Mouse (Mus musculus) c-Kit-negative CD71-positive TER-119-positive erythroid progenitor cells, embryonic 14.5 days (primary cell): ENCODE data around the gene Arpc5l.

ENCODE experiments used
- DNase-seq: peaks from one replicate; pipeline ENCODE4 v3.0.0-alpha.2; 2013; ENCODE audit warnings: low read depth, low spot score

Gene Arpc5l

DNA sequence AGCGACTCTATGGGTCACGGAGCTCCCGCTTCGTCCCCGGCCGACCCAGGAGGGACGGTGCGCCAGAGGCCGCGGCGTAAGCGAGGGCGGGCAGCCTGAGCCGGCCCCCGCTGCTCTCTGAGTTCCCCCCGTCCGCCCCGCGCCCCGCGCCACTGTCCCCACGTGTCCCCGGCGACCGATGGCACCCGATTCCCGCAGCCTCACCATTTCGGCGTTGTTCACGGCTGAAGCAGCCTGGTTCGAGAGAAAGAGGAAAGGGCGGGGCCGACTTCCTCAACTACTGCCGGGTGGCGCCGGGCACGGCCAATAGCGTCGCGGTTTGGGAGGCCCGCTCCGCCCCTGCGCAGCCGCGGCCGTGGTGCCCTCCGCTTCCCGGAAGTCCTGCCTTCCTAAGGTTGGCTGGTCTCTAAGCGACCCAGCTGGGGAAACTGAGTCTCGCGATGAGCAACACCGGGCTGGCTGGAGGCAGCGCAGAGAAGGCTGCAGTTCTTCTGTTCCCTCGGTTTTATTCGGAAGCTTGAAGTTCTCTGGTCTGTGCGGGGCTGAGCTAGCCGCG, at the start of gene Arpc5l:
Arpc5l (plus strand) TSS at position 469 of the 556 bp plus-strand sequence.
- peak; percentile 85 for DNase-seq

DNA sequence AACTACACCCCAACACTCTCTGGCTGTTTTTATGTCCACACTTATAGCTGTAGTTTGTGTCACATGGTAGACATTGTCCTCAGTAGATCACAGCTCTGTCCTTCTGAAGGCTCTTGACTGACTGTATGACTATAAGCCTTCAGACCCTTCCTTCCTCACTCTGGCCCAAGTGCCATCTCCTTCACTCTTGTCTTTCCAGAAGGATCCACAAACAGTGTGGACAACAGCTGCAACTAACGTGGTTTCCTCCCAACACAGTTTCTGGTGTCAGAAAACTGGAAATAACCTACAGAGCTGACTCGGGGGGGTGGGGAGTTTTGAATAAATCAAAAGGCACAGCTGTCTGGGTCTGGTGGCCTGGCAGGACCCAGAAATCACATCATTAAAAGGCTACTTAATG, 49.1 kb upstream of the Arpc5l start:
- no peak for DNase-seq

DNA sequence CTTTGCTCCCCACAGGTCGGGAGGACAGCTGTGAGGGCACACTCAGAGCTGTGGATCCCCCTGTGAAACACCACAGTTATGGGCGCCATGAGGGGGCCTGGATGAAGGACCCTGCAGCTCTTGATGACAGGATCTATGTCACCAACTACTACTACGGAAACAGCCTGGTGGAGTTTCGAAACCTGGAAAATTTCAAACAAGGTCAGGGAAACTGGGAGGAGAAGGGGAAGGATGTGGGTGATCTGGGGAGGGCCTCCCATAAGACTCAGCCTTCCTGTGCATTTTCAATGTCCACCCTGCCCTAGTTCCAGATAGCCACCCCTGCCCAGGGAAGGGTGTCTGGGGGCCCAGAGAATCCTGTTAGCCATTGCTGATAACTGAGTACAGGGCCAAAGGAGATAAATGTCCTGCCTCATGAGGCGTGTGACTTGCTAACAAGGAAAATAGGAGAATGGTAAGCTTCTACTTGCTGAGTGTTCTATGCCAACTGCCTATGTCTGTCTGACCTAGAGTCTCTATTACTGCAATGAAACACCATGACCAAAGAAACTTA, 47.4 kb upstream of the Arpc5l start:
- no peak for DNase-seq

DNA sequence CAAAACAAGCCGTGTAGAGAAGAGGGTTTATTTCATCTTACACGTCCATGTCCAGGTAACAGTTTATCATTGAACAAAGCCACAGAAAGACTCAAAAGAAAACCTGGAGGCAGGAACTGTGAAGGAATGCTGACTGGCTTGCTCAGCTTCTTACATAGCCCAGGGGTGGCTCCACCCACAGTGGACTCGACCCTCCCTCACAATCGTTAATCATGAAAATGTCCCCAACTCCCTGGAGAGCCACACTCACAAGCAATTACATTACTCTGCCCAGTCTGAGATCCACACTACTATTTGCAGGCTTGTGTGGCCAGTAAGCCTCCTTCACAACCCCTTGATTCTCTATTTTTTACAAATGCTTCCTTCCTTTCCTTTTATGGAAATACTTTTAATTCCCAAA, 41.0 kb upstream of the Arpc5l start:
- no peak for DNase-seq

DNA sequence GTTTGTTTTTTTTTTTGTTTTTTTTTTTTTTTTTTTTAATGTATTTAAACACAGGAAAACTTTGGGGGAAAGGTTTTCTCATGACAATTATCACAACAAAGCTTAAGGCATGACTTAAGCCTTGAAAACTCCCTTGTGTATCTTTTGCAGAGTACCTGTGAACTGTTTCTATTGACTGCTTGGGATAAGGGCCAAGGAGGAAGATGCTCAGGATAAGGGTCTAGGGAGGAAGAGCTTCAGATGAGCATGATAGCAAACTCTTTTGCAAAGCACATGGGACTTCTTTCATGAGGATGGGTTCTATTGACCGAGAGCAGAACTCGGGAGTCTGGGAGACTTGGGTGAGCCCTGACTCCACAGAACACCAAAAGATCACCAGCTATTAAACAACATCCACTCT, 35.5 kb upstream of the Arpc5l start:
- no peak for DNase-seq

DNA sequence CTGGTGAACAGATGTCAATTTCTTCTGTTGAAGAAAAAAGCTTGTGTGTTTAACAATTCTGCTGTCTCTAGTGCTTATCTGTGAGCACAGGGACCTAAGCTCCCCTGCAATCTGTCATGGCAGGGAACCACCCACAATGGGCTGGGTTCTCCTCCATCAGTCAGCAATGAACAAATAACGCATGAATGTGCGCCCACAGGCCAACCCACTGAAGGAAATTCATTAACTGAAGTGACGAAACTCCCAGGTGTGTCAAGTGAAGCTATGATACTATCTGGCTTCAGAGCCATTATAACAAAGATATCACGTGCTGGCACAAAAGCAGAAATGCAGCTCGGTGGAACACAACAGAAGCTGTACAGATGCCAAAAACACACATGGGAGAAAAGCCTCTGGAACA, 35.1 kb upstream of the Arpc5l start:
- peak; percentile 16 for DNase-seq

DNA sequence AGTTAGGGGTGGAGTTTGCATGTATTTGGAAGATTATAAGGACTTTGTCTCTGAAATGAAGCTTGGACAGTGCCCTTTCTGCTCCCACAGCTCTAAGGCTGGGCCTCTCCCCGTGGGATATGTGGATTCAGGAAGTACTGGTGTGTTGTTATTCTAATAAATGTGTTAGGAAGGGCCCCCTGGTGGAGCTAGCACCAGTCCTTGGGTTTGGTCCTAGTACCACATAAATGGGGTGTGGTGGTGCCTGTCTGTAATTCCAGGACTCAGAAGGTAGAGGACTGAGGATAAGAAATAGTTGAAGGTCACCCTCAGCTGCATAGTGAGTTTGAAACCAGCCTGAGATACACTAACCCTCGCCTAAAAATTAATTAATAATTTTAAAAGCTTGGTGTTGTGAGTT, 31.9 kb upstream of the Arpc5l start:
- DNase-seq: no peak

DNA sequence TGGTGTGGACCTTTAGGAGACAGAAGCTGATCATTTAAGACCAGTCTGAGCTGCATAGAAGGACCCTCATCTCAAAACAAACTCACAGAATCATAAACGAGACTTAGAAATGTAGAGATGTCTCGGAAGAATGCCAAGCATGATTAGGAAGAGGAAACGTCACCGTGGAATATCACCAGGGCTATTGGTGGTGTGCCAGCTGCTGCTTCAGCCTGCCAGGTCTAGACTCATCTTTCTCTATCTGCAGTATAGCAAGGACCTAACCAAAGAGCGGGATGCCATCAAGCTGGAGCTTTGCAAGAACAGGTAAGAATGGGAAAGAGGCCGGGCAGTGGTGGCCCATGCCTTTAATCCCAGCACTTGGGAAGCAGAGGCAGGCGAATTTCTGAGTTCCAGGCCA, 31.4 kb upstream of the Arpc5l start:
- no peak for DNase-seq

DNA sequence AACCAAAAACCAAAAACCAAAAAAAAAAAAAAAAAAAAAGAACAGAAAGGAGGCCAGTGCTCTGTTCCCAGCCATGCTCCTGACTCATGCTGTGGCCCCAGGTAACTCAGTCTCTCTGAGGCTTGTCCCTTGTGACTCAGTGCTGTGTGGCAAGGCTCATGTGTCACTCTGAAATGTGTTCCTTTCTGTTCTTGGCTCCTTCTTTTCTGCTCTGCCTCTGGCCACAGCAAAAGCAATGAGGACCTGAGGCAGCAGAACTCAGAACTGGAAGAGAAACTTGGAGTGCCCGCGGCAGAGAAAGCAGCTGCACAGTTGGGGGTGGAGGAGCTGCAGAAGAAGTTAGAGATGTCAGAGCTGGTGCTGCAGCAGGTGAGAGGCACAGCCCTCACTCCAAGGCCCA, 31.0 kb upstream of the Arpc5l start:
- DNase-seq: no peak

DNA sequence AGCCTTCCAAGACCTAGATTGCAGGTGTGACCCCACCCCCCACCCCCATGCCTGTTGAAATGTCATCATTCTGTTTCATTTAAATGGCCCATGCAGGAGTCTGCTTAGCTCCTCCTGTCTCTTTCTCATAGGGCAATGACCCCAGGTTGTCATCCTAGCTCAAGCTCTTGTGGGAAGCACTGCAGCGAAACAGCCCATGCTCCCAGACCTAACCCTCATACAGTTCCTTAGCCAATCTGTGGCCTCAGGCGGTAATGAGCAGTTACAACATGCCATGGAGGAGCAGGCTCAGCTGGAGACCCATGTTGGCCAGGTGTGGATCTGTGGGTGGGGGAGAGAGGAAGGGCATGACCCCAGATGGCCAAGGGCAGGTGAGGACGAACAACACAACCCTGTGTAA, 30.0 kb upstream of the Arpc5l start:
- DNase-seq: no peak

DNA sequence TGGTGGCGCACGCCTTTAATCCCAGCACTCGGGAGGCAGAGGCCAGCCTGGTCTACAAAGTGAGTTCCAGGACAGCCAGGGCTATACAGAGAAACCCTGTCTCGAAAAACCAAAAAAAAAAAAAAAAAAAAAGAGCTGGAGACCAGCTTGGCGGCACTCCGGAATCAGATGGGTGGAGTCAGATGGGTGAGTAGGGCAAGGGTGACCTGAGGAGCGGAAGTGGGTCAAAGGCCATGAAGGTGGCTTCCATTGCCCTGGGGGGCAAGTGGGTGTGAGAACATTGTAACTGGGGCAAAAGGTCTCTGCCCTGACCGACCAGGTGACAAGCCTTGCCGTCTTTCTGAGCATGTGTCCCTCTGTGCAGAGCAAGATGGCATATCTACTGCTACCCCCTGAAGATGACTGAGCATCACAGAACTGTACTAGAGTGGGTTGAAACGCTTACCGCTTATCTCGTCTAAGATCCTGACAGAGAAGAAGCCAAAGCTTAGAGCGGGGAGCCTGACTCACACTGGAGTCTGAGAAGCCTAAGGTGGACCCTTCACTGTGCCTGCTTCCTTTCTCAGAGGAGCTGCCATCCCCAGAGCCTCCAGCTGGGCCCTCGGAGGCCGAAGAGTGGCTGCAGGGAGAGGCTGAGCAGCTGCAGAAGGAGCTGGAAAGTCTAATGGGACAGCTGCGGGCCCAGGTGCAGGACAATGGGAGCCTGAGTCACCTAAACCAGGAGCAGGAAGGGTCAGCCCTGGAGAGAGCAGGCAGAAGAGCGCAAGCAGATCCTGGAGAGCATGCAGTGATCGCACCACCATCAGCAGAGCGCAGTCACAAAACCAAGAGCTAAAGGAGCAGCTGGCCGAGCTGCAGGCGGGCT, 29.0 kb upstream of the Arpc5l start:
- no peak for DNase-seq

DNA sequence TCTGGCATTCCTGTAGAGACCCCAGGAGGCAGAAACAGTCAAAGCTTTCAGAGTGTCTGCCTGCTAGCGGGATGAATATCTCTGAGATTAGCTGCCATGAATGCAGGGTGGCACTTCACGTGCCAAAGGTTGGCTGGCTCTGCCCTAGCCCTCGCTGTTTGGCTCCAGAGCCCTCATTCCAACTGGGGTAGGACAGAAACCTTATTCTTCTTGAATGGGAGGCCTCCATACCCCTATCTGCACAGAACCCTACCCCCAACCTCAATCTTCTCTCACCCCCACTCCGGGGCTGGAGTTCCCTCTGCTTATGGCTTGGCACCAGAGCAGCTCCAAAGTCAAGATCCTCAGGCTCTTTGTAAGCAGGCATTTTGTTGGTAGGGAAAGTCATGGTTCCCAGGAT, 27.3 kb upstream of the Arpc5l start:
- no peak for DNase-seq

DNA sequence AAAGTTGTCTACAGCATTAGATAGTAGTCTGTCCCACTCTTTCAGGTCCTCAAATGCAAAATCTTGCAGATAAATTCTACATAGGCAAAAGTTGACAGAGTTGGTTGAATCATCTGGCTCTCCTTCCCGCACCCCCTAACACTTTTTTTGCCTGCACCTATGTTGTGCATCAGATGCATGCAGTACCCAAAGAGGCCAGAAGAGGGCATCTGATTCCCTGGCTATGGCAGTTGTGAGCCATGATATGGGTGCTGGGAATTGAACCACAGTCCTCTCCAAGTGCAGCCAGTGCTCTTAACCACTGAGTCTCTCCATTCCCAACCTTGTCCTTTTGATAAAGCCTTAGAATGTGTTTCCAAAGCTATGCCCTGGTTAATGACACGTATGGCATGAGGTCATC, 21.7 kb upstream of the Arpc5l start:
- no peak for DNase-seq

DNA sequence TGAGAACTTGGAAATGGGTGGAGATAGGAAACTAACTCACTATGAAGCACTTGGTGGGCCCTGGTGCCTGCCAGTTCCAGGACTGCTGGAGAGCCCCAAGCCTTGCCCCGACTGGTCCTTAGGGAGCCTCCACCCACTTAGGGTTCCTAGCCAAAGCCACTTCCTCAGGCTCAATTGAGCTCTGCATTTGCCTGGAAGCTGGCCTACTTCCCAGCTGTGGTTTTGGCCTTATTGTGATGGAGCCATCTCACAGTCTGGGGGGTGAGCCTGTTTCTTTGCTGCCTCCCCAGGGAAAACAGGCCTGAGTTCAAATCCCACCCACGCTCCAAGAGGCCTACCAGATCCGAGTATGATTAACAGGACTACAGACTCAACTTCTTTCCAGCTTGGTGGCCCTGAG, 18.6 kb upstream of the Arpc5l start:
- no peak for DNase-seq

DNA sequence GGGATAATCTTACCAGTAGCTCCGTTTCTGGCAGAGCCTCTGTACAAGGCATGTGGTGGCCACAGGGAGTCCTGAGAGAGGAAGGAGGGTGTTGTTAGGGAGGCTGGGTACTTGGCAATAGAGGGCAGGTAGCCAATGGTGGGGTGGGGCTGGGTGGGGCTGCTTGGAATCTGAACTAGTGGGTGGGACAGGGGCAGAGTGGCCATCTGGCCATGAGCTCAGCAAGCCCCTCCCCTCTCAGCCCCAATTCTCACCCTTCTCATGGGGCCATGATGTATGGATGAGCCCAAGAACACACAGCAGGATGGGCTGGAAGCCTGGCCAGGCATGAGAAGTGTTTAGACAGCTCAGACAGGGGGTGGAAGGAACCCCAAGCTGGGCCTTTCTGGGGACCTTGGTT, 17.8 kb upstream of the Arpc5l start:
- DNase-seq: no peak

DNA sequence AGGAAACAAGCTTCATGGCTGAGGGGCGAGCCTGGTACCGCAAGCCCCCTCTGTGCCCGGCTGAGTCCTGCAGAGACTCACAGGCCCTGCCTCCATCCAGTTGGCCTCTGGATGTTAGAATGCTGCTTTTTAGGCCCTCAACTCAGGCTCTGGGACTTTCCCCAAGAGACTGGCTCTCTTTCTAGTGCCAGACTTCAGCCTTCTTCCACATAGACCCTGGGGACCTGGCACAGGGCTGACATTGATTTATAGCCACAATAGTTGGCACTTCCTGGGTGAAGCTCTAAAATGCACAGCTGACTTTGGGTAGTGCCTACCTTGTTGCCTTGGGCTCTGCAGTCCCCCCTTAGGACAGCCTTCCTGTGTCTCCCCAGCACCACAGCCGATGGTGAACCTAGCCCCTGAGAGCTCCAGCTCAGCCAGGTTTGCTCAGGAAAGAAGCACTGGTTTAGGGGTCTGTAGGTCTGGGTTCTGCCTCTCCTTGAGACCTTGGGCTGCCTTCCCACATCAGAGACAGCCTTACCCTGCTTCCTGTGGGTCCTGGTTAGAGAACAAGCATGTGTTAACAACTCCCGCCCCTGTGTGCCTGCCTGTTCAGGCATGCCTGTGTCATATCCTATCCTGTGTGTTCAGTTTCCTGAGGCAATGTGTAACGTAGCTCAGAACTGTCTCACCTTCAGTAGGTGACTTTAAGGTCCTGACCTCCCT, 17.2 kb upstream of the Arpc5l start:
- no peak for DNase-seq

DNA sequence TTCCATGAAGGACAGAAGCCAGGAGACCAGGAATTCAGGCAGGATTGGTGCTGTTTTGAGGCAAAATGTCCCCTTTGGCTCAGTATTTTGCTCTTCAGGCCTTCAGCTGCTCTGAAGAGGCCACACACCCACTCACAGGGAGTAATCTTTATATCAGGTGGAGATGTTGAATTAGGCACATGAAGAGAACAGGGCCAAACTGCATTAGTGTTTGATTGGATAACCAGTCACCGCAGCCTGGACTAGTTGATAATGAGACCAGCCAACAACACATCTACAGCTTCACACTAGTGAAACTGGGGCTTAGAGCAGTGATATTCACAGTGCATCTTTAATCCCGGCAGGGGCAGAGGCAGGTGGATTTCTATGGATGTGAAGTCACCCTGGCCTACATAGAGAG, 16.2 kb upstream of the Arpc5l start:
- no peak for DNase-seq

DNA sequence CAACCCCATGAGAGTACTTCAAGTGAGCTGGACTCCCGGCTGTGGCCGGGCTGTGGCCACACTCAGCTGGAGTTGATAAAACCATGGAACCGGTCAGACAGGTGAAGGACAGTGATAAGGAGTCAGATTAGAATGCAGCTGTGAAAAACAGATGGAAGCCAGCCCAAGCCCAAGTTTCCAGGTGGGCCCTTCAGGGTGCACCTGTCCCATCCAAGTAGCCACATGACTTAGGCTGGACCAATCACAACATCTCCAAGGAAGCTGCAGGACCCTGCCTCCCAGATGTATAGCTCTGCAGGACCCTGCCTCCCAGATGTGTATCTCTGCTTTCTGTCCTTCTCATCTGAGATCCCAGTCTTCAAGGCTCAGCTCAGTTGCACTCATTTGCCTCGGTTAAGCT, 13.1 kb upstream of the Arpc5l start:
- no peak for DNase-seq

DNA sequence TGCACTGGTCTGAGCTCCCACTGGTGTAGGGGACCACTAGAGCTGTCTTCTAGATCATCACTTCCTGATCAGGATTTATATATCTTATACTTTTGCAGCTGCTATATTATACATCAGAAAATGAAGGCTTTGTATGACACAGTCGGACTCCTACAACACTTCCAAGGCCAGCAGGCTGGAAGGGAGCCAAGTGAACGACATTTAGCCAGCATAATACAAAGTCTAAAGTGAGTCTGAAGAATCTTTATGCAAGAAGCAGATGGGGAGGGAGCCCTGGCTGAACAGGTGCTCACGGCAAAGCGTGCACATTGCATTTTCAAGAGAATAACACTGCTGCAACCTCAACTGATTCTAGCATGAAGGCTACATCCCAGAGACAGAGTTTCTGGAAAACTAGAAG, 12.7 kb upstream of the Arpc5l start:
- DNase-seq: no peak

DNA sequence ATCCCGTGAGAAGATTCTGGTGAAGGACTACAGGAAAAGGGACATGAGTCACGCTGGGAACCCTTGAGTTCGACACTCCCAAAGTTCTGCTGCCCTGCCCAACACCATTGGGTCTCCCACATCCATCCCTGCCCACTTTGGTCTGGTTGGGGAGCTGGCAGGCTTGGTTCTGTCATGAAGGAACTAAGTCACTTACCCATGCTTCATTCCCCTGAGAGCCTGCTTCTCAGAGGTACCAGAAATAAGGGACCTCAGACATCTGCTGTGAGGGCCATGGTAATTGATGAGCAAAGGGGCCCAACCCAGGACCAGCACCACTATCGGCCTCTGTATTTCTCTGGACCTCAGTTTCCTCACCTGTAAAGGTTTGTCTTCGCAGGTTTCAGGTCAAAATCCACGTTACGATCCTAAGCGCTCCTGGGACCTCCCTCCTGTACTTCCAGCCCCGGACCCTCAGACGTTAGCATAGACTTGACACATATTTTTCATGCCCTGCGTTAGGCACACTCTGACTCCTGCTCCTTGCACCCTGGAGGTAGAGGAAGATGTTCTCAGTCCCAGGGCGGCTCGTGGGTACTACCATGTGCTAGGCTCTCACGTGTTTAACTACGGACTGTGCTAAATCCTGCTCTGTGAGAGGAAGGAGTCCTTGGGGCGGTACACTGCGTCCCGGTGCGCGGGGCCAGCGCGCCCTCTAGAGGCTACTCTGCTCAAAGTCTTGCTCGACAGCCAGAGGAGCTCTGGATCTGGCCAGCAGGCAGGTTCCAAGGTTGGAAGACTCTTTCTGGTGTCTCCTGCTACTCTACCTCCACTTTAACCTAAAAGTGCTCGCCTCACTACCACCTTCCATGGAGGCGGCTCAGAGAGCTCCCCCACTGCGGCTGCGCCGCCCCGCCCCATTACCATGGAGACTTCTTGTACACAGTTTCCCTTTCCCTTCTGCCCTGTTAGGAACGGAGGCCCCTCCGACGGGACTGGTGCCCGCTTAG, 7.5 kb upstream of the Arpc5l start, which contains the start of gene Wdr38:
Wdr38 (plus strand) TSS at position 91 of the 989 bp plus-strand sequence.
- peak; percentile 71 for DNase-seq

DNA sequence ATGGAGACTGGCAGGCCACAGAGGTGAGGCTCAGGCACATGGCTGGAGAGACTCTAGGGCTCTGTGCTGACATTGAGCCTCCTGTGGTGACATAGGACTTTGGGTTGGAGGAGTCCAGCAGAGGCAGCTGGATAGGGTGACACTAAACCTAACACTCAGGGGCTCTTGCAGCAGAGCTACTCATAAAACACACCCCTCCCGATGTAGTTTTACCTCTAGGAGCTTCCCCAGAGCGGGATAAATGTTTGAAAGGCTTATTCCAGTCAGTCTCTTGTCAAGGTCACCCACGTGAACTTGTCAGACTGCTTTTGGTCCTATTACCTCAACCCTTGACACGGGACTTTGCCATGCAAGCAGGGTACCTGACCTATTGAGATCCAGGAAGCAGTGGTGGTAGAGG, 5.8 kb upstream of the Arpc5l start:
- DNase-seq: no peak
